Mouse (Mus musculus) heart, embryonic 13.5 days (tissue): ENCODE results near the gene Dapl1. TPM values are rescaled to one million over a fixed set of nuclear protein-coding genes. Genes with fewer than 3 reads are reported as not detected.

ENCODE experiments used
- ATAC-seq: fragments of 200-750 bp; cut with Nextera tagmentation; 2 replicates; pipeline ENCODE4 v1.8.0; 2017; ENCODE audit warnings: moderate TSS enrichment; ENCODE audit not compliant: insufficient number of reproducible peaks, low FRiP score, low TSS enrichment; ENCODE audit errors: extremely low read depth
- H3K27ac ChIP-seq: fragments of 300-500 bp; sonication (generic); replicated peaks from 2 replicates; pipeline ENCODE4 v1.5.1; 2015; ENCODE audit warnings: moderate library complexity, mild to moderate bottlenecking, inconsistent platforms
- H3K27me3 ChIP-seq: fragments of 300-500 bp; sonication (generic); replicated peaks from 2 replicates; pipeline ENCODE4 v1.6.1; 2015; ENCODE audit warnings: mild to moderate bottlenecking, inconsistent platforms
- H3K36me3 ChIP-seq: fragments of 300-500 bp; sonication (generic); 2 replicates; pipeline ENCODE4 v1.6.1; 2015; ENCODE audit warnings: mild to moderate bottlenecking, inconsistent platforms
- H3K4me1 ChIP-seq: fragments of 300-500 bp; sonication (generic); 2 replicates; pipeline ENCODE4 v1.6.1; 2015; ENCODE audit warnings: inconsistent platforms
- H3K4me2 ChIP-seq: fragments of 300-500 bp; sonication (generic); 2 replicates; pipeline ENCODE4 v1.6.1; 2015; ENCODE audit warnings: inconsistent platforms, mild to moderate bottlenecking, moderate library complexity
- H3K4me3 ChIP-seq: fragments of 300-500 bp; sonication (generic); 2 replicates; pipeline ENCODE4 v1.5.1; 2015; ENCODE audit warnings: moderate library complexity, mild to moderate bottlenecking, inconsistent platforms
- H3K9ac ChIP-seq: fragments of 300-500 bp; sonication (generic); 2 replicates; pipeline ENCODE4 v1.6.1; 2015; ENCODE audit warnings: inconsistent platforms, mild to moderate bottlenecking, moderate library complexity
- H3K9me3 ChIP-seq: fragments of 300-500 bp; sonication (generic); 2 replicates; pipeline ENCODE4 v1.6.1; 2016; ENCODE audit warnings: inconsistent platforms
- WGBS: fragments of 180-500 bp; shearing (Covaris S2); methylation state at CpG from one replicate; pipeline ENCODE4 v1.1.7; 2015; ENCODE audit warnings: mixed read lengths; 5-methylcytosine and 5-hydroxymethylcytosine counted together
- polyA plus RNA-seq: library from polyadenylated mRNA; unstranded; fragments of >200 nt; fragmentation: Nextera tagmentation; extraction: Ambion mirVana; gene quantifications from 2 replicates; pipeline ENCODE4 v1.2.1, GENCODE M21; 2015

Gene Dapl1
- 0.94 TPM in 1 of 2 replicates, not detected in the other for polyA plus RNA-seq

GRCm38 (mm10) chr2:59484438-59484837 is at the start of gene Dapl1:
TSS of gene Dapl1 (plus strand) at chr2:59484653.
- H3K4me1 ChIP-seq: peaks cover 8% of the 10 kb centered on the region
- no peaks in the 10 kb centered on the region for H3K9me3 ChIP-seq
- H3K4me2 ChIP-seq: no peak within 1 kb of the TSS
- no peak within 1 kb of the TSS for H3K9ac ChIP-seq
- no peak for ATAC-seq
- WGBS: 58% methylated on average over 9 of the region's 9 CpGs
- no peaks in the 10 kb centered on the region for H3K36me3 ChIP-seq
- no peaks in the 10 kb centered on the region for H3K27me3 ChIP-seq
- H3K4me3 ChIP-seq: no peak within 1 kb of the TSS
- no peak within 1 kb of the TSS for H3K27ac ChIP-seq

DNA sequence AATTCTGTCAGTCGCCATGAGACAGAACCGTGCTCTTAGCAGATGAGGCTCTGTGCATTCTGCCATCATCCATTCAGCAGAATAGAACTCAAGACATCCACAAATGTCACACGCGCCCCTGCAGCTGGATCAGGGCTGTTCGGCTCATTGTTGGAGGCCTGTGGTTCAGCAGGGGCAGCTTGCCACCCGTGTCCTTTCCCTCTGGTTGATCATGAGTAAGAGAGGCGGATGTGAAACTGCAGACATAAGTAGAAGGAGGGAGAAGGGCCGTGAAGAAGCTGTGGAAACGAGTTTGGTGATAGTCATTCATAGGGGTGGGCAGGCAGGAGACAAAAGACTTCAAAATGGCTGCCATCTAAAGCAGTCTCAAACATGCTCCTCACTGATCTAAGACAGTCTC is 49.6 kb upstream of the Dapl1 start:
- H3K27me3 ChIP-seq: no peaks in the 10 kb centered on the region
- peaks cover 27% of the 10 kb centered on the region for H3K4me1 ChIP-seq
- WGBS: 83% methylated on average over 9 of the region's 9 CpGs
- H3K36me3 ChIP-seq: no peaks in the 10 kb centered on the region
- H3K4me2 ChIP-seq: no peak overlapping the region
- H3K9ac ChIP-seq: no peak overlapping the region
- H3K9me3 ChIP-seq: no peaks in the 10 kb centered on the region
- no peak for ATAC-seq
- H3K27ac ChIP-seq: no peak overlapping the region
- no peak overlapping the region for H3K4me3 ChIP-seq

DNA sequence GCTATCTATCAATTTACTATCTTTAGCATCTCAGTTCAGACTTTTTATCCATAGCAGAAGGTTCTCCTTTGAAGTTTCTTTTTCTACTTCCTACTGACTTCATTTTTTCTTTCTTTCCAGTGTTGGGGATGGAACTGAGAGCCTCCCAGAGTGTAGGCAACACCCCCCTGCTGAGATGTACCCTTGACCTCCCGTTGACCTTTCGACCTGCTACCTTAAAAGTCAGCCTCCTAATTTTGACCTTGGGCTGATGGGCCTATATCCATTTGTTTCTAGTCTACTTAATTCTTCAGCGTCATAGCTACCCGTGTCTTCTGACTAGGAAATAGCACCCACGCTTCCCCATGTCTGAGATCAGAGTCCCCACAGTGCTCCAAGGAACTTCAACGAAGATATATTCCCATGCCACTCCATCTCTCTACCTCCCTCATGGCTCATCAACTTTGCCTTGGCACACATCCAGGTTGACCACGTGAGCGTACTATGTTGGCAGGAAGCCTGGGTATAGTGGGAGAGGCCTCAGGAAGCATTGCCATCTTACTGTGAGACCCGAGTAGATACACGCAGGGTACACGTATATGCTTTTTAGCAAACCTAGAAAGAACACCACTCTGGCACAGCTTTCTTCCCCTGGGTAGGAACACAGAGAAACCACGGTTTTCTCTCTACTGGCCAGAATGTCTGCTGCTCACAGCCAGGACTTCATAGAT is 46.6 kb upstream of the Dapl1 start:
- Histone ChIP-seq H3K27ac (peak overlapping the region; percentile 79), H3K9me3 (no peaks in the 10 kb centered on the region), H3K4me3 (peak overlapping the region; percentile 31)

GRCm38 (mm10) chr2:59438479-59438935 is 45.9 kb upstream of the Dapl1 start:
- Histone ChIP-seq H3K4me3 (peak overlapping the region; percentile 31), H3K27ac (peak overlapping the region; percentile 79), H3K4me2 (peak overlapping the region; percentile 63), H3K4me1 (peaks cover 21% of the 10 kb centered on the region), H3K9ac (peak overlapping the region; percentile 63), H3K27me3 (no peaks in the 10 kb centered on the region), H3K9me3 (no peaks in the 10 kb centered on the region), H3K36me3 (no peaks in the 10 kb centered on the region)
- ATAC-seq: no peak
- WGBS: 9% methylated on average over 10 of the region's 10 CpGs

More for the DNA sequence above, 46.6 kb upstream of the Dapl1 start:
- H3K4me1 ChIP-seq: peaks cover 21% of the 10 kb centered on the region
- no peaks in the 10 kb centered on the region for H3K27me3 ChIP-seq
- peak overlapping the region; percentile 57; the same call in 1 of the 2 replicates for H3K9ac ChIP-seq
- WGBS: 46% methylated on average over 12 of the region's 12 CpGs
- peak overlapping the region; percentile 63 for H3K4me2 ChIP-seq
- peak; percentile 61; the same call in 1 of the 2 replicates for ATAC-seq
- no peaks in the 10 kb centered on the region for H3K36me3 ChIP-seq

GRCm38 (mm10) chr2:59439824-59440223 is 44.6 kb upstream of the Dapl1 start:
- Histone ChIP-seq H3K4me3 (no peak overlapping the region), H3K36me3 (no peaks in the 10 kb centered on the region), H3K27ac (no peak overlapping the region), H3K4me2 (no peak overlapping the region), H3K27me3 (no peaks in the 10 kb centered on the region), H3K9ac (no peak overlapping the region), H3K4me1 (peaks cover 21% of the 10 kb centered on the region), H3K9me3 (no peaks in the 10 kb centered on the region)
- WGBS: 75% methylated on average over 9 of the region's 9 CpGs
- ATAC-seq: no peak

DNA sequence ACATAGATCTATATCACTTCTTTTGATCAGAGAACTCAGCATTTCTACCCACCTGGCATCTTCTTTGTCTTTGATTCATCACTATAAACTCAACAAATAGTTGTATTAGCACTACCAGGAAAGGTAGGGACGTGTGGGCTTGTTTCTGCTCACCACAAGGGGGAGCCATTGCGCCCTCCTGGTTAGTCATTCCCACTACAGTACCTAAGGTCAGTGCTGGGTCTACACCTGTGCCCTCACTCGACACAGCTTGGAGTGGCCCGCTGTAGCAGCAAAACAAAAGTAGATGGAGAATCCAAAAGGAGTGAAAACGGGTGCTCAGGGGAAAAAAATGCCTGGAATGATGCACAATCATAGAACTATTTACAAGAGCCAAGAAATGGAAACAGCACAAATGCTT is 44.0 kb upstream of the Dapl1 start:
- Histone ChIP-seq H3K4me3 (no peak overlapping the region), H3K4me1 (peaks cover 21% of the 10 kb centered on the region), H3K27me3 (no peaks in the 10 kb centered on the region), H3K4me2 (no peak overlapping the region), H3K27ac (no peak overlapping the region), H3K9ac (no peak overlapping the region), H3K9me3 (no peaks in the 10 kb centered on the region), H3K36me3 (no peaks in the 10 kb centered on the region)
- 29% methylated on average over 5 of the region's 5 CpGs for WGBS
- ATAC-seq: no peak

DNA sequence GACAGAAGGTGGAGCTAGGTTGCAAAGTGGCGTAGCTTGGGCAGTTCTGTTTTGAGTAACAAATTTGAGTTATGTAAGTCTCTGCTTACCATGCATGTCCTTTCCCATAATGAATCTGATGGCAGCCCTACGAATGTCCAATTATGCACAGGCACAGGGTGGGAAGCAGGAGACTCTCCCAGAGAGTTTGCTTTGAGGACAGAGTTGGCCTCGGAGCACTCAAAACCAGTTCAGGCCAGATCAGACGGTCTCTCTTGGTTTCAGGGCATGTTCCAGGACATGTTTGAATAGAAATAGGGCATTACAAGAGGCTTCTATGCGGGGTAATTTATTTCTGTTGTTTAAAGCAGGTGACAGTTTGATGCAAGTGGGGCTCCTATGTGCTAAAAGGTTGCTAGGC is 42.8 kb upstream of the Dapl1 start:
- Histone ChIP-seq H3K4me2 (no peak overlapping the region), H3K36me3 (no peaks in the 10 kb centered on the region), H3K9ac (no peak overlapping the region), H3K4me3 (no peak overlapping the region), H3K9me3 (no peaks in the 10 kb centered on the region), H3K27ac (no peak overlapping the region), H3K4me1 (peaks cover 21% of the 10 kb centered on the region), H3K27me3 (no peaks in the 10 kb centered on the region)
- ATAC-seq: no peak
- 84% methylated on average over 5 of the region's 5 CpGs for WGBS

DNA sequence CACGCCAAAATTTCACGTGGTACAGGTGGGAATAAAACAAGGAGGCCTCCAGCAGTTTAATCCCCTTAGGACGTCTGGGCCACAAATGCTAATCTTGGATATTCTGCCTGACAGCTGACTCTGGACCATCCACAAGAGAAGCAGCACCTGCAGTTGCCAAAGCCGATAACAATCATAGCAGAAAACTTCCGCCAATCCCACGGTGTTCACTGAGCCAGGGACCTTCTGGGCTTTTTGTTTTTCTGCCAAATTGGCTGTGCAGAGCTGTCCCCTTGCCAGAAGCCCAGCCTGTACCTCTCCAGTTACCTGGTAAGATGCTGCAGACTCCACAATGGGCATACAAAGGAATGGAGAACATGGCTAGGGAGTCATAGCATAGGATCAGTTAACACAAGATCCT is 37.8 kb upstream of the Dapl1 start:
- WGBS: 67% methylated on average over 6 of the region's 6 CpGs
- Histone ChIP-seq H3K9me3 (no peaks in the 10 kb centered on the region), H3K4me2 (no peak overlapping the region), H3K27me3 (no peaks in the 10 kb centered on the region), H3K27ac (no peak overlapping the region), H3K4me1 (no peaks in the 10 kb centered on the region), H3K36me3 (no peaks in the 10 kb centered on the region), H3K4me3 (no peak overlapping the region), H3K9ac (no peak overlapping the region)
- no peak for ATAC-seq

- no peaks in the 10 kb centered on the region for H3K27me3 ChIP-seq
- no peak overlapping the region for H3K9ac ChIP-seq
- no peak overlapping the region for H3K4me2 ChIP-seq
- H3K9me3 ChIP-seq: no peaks in the 10 kb centered on the region
- ATAC-seq: no peak
- H3K4me1 ChIP-seq: no peaks in the 10 kb centered on the region
- no peak overlapping the region for H3K4me3 ChIP-seq
- WGBS: 60% methylated on average over 2 of the region's 2 CpGs
- H3K27ac ChIP-seq: no peak overlapping the region
- no peaks in the 10 kb centered on the region for H3K36me3 ChIP-seq
Measured at GRCm38 (mm10) chr2:59447712-59448111, 36.7 kb upstream of the Dapl1 start.

- Histone ChIP-seq H3K4me1 (no peaks in the 10 kb centered on the region), H3K4me3 (no peak overlapping the region), H3K36me3 (no peaks in the 10 kb centered on the region), H3K4me2 (no peak overlapping the region), H3K27ac (no peak overlapping the region), H3K9me3 (no peaks in the 10 kb centered on the region), H3K9ac (no peak overlapping the region), H3K27me3 (no peaks in the 10 kb centered on the region)
- 82% methylated on average over 3 of the region's 3 CpGs for WGBS
- no peak for ATAC-seq
Measured at GRCm38 (mm10) chr2:59448516-59448915, 35.9 kb upstream of the Dapl1 start.

GRCm38 (mm10) chr2:59448921-59449320 is 35.5 kb upstream of the Dapl1 start:
- no peaks in the 10 kb centered on the region for H3K9me3 ChIP-seq
- H3K4me1 ChIP-seq: no peaks in the 10 kb centered on the region
- ATAC-seq: no peak
- no peak overlapping the region for H3K4me3 ChIP-seq
- WGBS: 74% methylated on average over 4 of the region's 4 CpGs
- no peak overlapping the region for H3K9ac ChIP-seq
- H3K27ac ChIP-seq: no peak overlapping the region
- H3K27me3 ChIP-seq: no peaks in the 10 kb centered on the region
- H3K36me3 ChIP-seq: no peaks in the 10 kb centered on the region
- H3K4me2 ChIP-seq: no peak overlapping the region

- Histone ChIP-seq H3K9ac (no peak overlapping the region), H3K4me3 (no peak overlapping the region), H3K4me1 (no peaks in the 10 kb centered on the region), H3K9me3 (no peaks in the 10 kb centered on the region), H3K36me3 (no peaks in the 10 kb centered on the region), H3K27ac (no peak overlapping the region), H3K27me3 (no peaks in the 10 kb centered on the region), H3K4me2 (no peak overlapping the region)
- ATAC-seq: no peak
- WGBS: 78% methylated on average over 2 of the region's 2 CpGs
Measured at GRCm38 (mm10) chr2:59451675-59452074, 32.8 kb upstream of the Dapl1 start.
